Mouse (Mus musculus) layer of hippocampus, postnatal 25 days (tissue): ENCODE results near the gene Sema4d. TPM values are rescaled to one million over a fixed set of nuclear protein-coding genes. Genes with fewer than 3 reads are reported as not detected.

Experiments used
- DNase-seq, 2 experiments: peaks; one replicate each; pipeline ENCODE4 v3.0.0; 2022; ENCODE audit warnings: mixed read lengths in 2 of 2, low spot score in 1 of 2; ENCODE audit errors: extremely low spot score in 1 of 2
- total RNA-seq, 2 experiments: library from RNA; stranded (reverse); gene quantifications; 2 replicates each; pipeline ENCODE4 v1.2.3; 2021

Gene Sema4d
- total RNA-seq, 2 experiments from 2014 or later, result 127 to 132 TPM

- no peak for DNase-seq
These were observed 37.5 kb downstream of the Sema4d start for GRCm38 (mm10) chr13:51756019-51756418.

- DNase-seq, result no peak
These were observed 38.0 kb downstream of the Sema4d start for GRCm38 (mm10) chr13:51755584-51755983.

GRCm38 (mm10) chr13:51754559-51755126 is 38.9 kb downstream of the Sema4d start:
- no peak for DNase-seq

GRCm38 (mm10) chr13:51753802-51754444 is 39.6 kb downstream of the Sema4d start:
- no peak for DNase-seq

GRCm38 (mm10) chr13:51753168-51753465 is 40.4 kb downstream of the Sema4d start:
- no peak for DNase-seq

- no peak for DNase-seq
These were observed 41.0 kb downstream of the Sema4d start for GRCm38 (mm10) chr13:51752346-51753167.

GRCm38 (mm10) chr13:51749578-51750345 is 43.8 kb downstream of the Sema4d start:
- no peak for DNase-seq

- DNase-seq, result no peak
These were observed 45.5 kb downstream of the Sema4d start for GRCm38 (mm10) chr13:51748009-51748552.

- no peak for DNase-seq
These were observed 46.5 kb downstream of the Sema4d start for GRCm38 (mm10) chr13:51747069-51747468.

GRCm38 (mm10) chr13:51745862-51746261 is 47.7 kb downstream of the Sema4d start:
- no peak for DNase-seq

- DNase-seq, result no peak
These were observed 49.7 kb downstream of the Sema4d start for GRCm38 (mm10) chr13:51743855-51744254.

- DNase-seq, result no peak
These were observed 50.9 kb downstream of the Sema4d start for GRCm38 (mm10) chr13:51742551-51743052.

- DNase-seq, result no peak
These were observed 52.8 kb downstream of the Sema4d start for GRCm38 (mm10) chr13:51740776-51741175.

- DNase-seq, result no peak
These were observed 53.8 kb downstream of the Sema4d start for GRCm38 (mm10) chr13:51739713-51740112.

GRCm38 (mm10) chr13:51738531-51739117 is 54.9 kb downstream of the Sema4d start:
- no peak for DNase-seq

GRCm38 (mm10) chr13:51737949-51738513 is 55.5 kb downstream of the Sema4d start:
- no peak for DNase-seq

GRCm38 (mm10) chr13:51737033-51737948 is 56.3 kb downstream of the Sema4d start:
- DNase-seq, result no peak

GRCm38 (mm10) chr13:51736007-51736911 is 57.3 kb downstream of the Sema4d start:
- no peak for DNase-seq
